Comparison of ENCODE assay signal across 14 mouse cellular contexts in the genomic region with DNA sequence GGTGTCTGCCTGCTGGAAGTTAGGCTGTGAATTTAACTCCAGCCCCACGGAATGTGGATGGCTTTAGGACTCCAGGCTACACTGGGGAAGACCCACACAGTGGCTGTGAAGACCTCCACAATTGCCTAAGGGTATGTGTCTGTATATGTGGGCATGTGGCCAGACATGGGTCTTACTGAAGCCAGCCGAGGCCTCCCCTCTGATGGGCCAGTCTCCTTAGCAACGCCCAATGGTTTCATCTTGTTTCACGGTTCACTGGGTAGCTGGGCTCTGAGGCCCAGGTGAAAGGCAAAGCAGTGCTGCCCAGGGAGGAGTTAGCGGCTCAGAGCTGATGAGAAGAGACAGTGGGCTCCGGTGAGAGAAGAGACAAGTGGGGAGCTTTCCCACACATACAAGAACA. TPM values are rescaled to one million over a fixed set of nuclear protein-coding genes. Genes with fewer than 3 reads are reported as not detected.
DNase-seq lines count a peak whose midpoint lies in the region; ATAC-seq and TF ChIP-seq lines count a peak whose summit lies in the region.
"Had no signal": no experiment of that assay in that cellular context is flagged by ENCODE, and none has a peak within 500 bp of the region (broad histone marks: within the 10 kb centered on the region; RNA-seq: fewer than 3 reads in every experiment).

No protein-coding gene starts in this region.

- TF ChIP-seq CTCF in lung, adult 2 months (IDR thresholded peaks at IDR 0.05; ENCODE audit: insufficient read depth, low read length), result no peak

- peaks cover 5% of the 10 kb centered on the region; the same call in 1 of the 2 replicates for H3K4me1 ChIP-seq in neural tube, embryonic 11.5 days (ENCODE audit: control insufficient read depth, insufficient read depth, low read length)
- peaks cover 35% of the 10 kb centered on the region for H3K4me1 ChIP-seq in hindbrain, embryonic 13.5 days (replicated peaks)
- no peaks in the 10 kb centered on the region for H3K4me1 ChIP-seq in lung, adult 2 months (ENCODE audit: control insufficient read depth, insufficient read depth, low read length)

- no peaks in the 10 kb centered on the region for H3K36me3 ChIP-seq in neural tube, embryonic 11.5 days (ENCODE audit: control insufficient read depth, insufficient read depth, low read length)
- H3K36me3 ChIP-seq in hindbrain, embryonic 13.5 days, result no peaks in the 10 kb centered on the region
- H3K36me3 ChIP-seq: embryonic facial prominence, embryonic 15.5 days had no signal

- no peak overlapping the region for H3K9ac ChIP-seq in neural tube, embryonic 11.5 days (ENCODE audit: low read length)
- peak overlapping the region; percentile 60; the same call in 1 of the 2 replicates for H3K9ac ChIP-seq in hindbrain, embryonic 13.5 days
- H3K9ac ChIP-seq: embryonic facial prominence, embryonic 15.5 days had no signal

- no peaks in the 10 kb centered on the region for H3K9me3 ChIP-seq in neural tube, embryonic 11.5 days (ENCODE audit: control insufficient read depth, low read length)
- H3K9me3 ChIP-seq in hindbrain, embryonic 13.5 days, result no peaks in the 10 kb centered on the region
- H3K9me3 ChIP-seq: embryonic facial prominence, embryonic 15.5 days had no signal

- ATAC-seq in neural tube, embryonic 11.5 days (ENCODE audit: insufficient read depth, low FRiP score, low TSS enrichment), result peak; percentile 35; the same call in 1 of the 2 replicates
- 0 out of 2 replicates have a peak, but pooled peaks have one; percentile 41 for ATAC-seq in hindbrain, embryonic 13.5 days (ENCODE audit: low FRiP score)

- TF ChIP-seq POLR2A in lung, adult 2 months (IDR thresholded peaks at IDR 0.05; ENCODE audit: borderline replicate concordance, extremely low read depth, low read depth, low read length), result no peak

- H3K4me2 ChIP-seq in neural tube, embryonic 11.5 days (ENCODE audit: low read depth), result no peak overlapping the region
- no peak overlapping the region for H3K4me2 ChIP-seq in hindbrain, embryonic 13.5 days
- H3K4me2 ChIP-seq: embryonic facial prominence, embryonic 15.5 days had no signal

- no peak overlapping the region for H3K27ac ChIP-seq in neural tube, embryonic 11.5 days (ENCODE audit: low read depth, low read length)
- H3K27ac ChIP-seq in hindbrain, embryonic 13.5 days, result peak overlapping the region; percentile 62
- H3K27ac ChIP-seq: embryonic facial prominence, embryonic 15.5 days had no signal

- WGBS in neural tube, embryonic 11.5 days, result 28% methylated on average over 6 of the region's 6 CpGs
- WGBS in hindbrain, embryonic 13.5 days, result 12% methylated on average over 6 of the region's 6 CpGs
- WGBS in lung, adult 2 months, result 46% methylated on average over 6 of the region's 6 CpGs

- peak; percentile 40 for DNase-seq in neural tube, embryonic 11.5 days (ENCODE audit: low spot score)
- no peak for DNase-seq in neural tube, embryonic 10.5 days (ENCODE audit: extremely low spot score, low spot score)
- peak; percentile 46 to 58 for DNase-seq in kidney, postnatal 4 days
- DNase-seq in lung, adult 2 months, result no peak
- no peak for DNase-seq in adrenal gland, postnatal 14 days
- no peak for DNase-seq in urinary bladder, adult 18-20 months (ENCODE audit: low spot score in 2 of 2)
- no peak for DNase-seq in cerebellum, adult 9-11 months
- DNase-seq: lung, adult 18-20 months; right cerebral cortex, postnatal 14 days had no signal

- H3K4me3 ChIP-seq in neural tube, embryonic 11.5 days (ENCODE audit: low read depth, low read length), result no peak overlapping the region
- no peak overlapping the region for H3K4me3 ChIP-seq in hindbrain, embryonic 13.5 days
- H3K4me3 ChIP-seq in lung, adult 2 months (replicated peaks; ENCODE audit: extremely low read depth, low read depth, low read length), result no peak overlapping the region
- H3K4me3 ChIP-seq: embryonic facial prominence, embryonic 15.5 days had no signal

- H3K27me3 ChIP-seq in neural tube, embryonic 11.5 days (ENCODE audit: control insufficient read depth, insufficient read depth, low read length), result peaks cover 4% of the 10 kb centered on the region; the same call in 1 of the 2 replicates
- H3K27me3 ChIP-seq in hindbrain, embryonic 13.5 days, result peaks cover 23% of the 10 kb centered on the region

RNA-seq across cellular contexts. Expression of a gene that starts 5.4 kb away (rescaled TPM):
- polyA plus RNA-seq in neural tube, embryonic 11.5 days (2014; fragmentation: Nextera tagmentation; extraction: Ambion mirVana), result not detected in 2 replicates
- not detected in 2 replicates for polyA plus RNA-seq in hindbrain, embryonic 13.5 days (2015; fragmentation: Nextera tagmentation; extraction: Ambion mirVana)
- polyA plus RNA-seq in lung, adult 2 months (2012; rRNA removed), result not detected in 2 replicates
- not detected in 2 replicates for total RNA-seq in adrenal gland, postnatal 14 days (2021)
- total RNA-seq: left cerebral cortex, postnatal 14 days had no signal
- polyA plus RNA-seq: embryonic facial prominence, embryonic 15.5 days; gonadal fat pad, adult 2 months; intestine, embryonic 14.5 days had no signal

RNA-seq across cellular contexts. Expression of a gene that starts 7.3 kb away (rescaled TPM):
- polyA plus RNA-seq in neural tube, embryonic 11.5 days (2014; fragmentation: Nextera tagmentation; extraction: Ambion mirVana), result 2.7 TPM in 2 replicates
- polyA plus RNA-seq in hindbrain, embryonic 13.5 days (2015; fragmentation: Nextera tagmentation; extraction: Ambion mirVana), result 3.2 and 3.3 TPM in 2 replicates
- polyA plus RNA-seq in lung, adult 2 months (2012; rRNA removed), result 11.7 and 15.5 TPM in 2 replicates
- total RNA-seq in adrenal gland, postnatal 14 days (2021), result 11.5 and 12.3 TPM in 2 replicates

RNA-seq across cellular contexts. Expression of a gene that starts 16.9 kb away (rescaled TPM):
- 287 and 308 TPM in 2 replicates for polyA plus RNA-seq in neural tube, embryonic 11.5 days (2014; fragmentation: Nextera tagmentation; extraction: Ambion mirVana)
- polyA plus RNA-seq in hindbrain, embryonic 13.5 days (2015; fragmentation: Nextera tagmentation; extraction: Ambion mirVana), result 56.0 and 57.4 TPM in 2 replicates
- 1.4 and 2.5 TPM in 2 replicates for polyA plus RNA-seq in lung, adult 2 months (2012; rRNA removed)
- total RNA-seq in adrenal gland, postnatal 14 days (2021), result 17.8 and 22.6 TPM in 2 replicates

RNA-seq across cellular contexts. Expression of a gene that starts 40.1 kb away (rescaled TPM):
- polyA plus RNA-seq in neural tube, embryonic 11.5 days (2014; fragmentation: Nextera tagmentation; extraction: Ambion mirVana), result 86.0 and 88.2 TPM in 2 replicates
- polyA plus RNA-seq in hindbrain, embryonic 13.5 days (2015; fragmentation: Nextera tagmentation; extraction: Ambion mirVana), result 25.3 and 26.0 TPM in 2 replicates
- 7.3 and 11.5 TPM in 2 replicates for polyA plus RNA-seq in lung, adult 2 months (2012; rRNA removed)
- total RNA-seq in adrenal gland, postnatal 14 days (2021), result 29.1 and 34.8 TPM in 2 replicates

RNA-seq across cellular contexts. Expression of a gene that starts 40.3 kb away (rescaled TPM):
- polyA plus RNA-seq in neural tube, embryonic 11.5 days (2014; fragmentation: Nextera tagmentation; extraction: Ambion mirVana), result 2.3 and 3.0 TPM in 2 replicates
- 4.2 and 4.9 TPM in 2 replicates for polyA plus RNA-seq in hindbrain, embryonic 13.5 days (2015; fragmentation: Nextera tagmentation; extraction: Ambion mirVana)
- 4.3 and 6.0 TPM in 2 replicates for polyA plus RNA-seq in lung, adult 2 months (2012; rRNA removed)
- 7.5 and 16.4 TPM in 2 replicates for total RNA-seq in adrenal gland, postnatal 14 days (2021)

Comparison
In these comparisons a context has a peak if more than half of its experiments do, and no peak if none do; other contexts are left out.
1. DNase-seq: peak in neural tube, embryonic 11.5 days (single experiment) and kidney, postnatal 4 days (2 of 2); none in neural tube, embryonic 10.5 days (single experiment), lung, adult 2 months (single experiment), adrenal gland, postnatal 14 days (single experiment), urinary bladder, adult 18-20 months (0 of 2) and cerebellum, adult 9-11 months (single experiment).
2. RNA of a gene that starts 16.9 kb away (polyA plus RNA-seq): 287 to 308 TPM in neural tube, embryonic 11.5 days and 56.0 to 57.4 TPM in hindbrain, embryonic 13.5 days; 1.4 to 2.5 TPM in lung, adult 2 months; every median in the first group is over 10 times any median in the second.